Mouse (Mus musculus): ENCODE measurements around the gene 0610030E20Rik. TPM values are rescaled to one million over a fixed set of nuclear protein-coding genes. Genes with fewer than 3 reads are reported as not detected.
A peak's percentile ranks its signal among the peaks of the same experiment; 100 is the strongest.

0610030E20Rik gene
- polyA plus RNA-seq, 1 experiment, result 9.7 TPM

GRCm38 (mm10) chr6:72371571-72371970, 24.5 kb downstream of the 0610030E20Rik start:
- no peak overlapping the region for H3K27ac ChIP-seq (replicated peaks; ENCODE audit: low read depth, low read length)
- H3K4me1 ChIP-seq (ENCODE audit: control insufficient read depth, insufficient read depth, insufficient read length, low read length), result peaks cover 4% of the 10 kb centered on the region; the same call in 1 of the 2 replicates
- no peak overlapping the region for H3K4me3 ChIP-seq (ENCODE audit: insufficient read depth, low read depth, low read length)

GRCm38 (mm10) chr6:72373184-72373583, 26.1 kb downstream of the 0610030E20Rik start:
- H3K4me1 ChIP-seq (ENCODE audit: control insufficient read depth, insufficient read depth, insufficient read length, low read length), result peaks cover 4% of the 10 kb centered on the region; the same call in 1 of the 2 replicates
- H3K4me3 ChIP-seq (ENCODE audit: insufficient read depth, low read depth, low read length), result no peak overlapping the region
- H3K27ac ChIP-seq (replicated peaks; ENCODE audit: low read depth, low read length), result no peak overlapping the region

GRCm38 (mm10) chr6:72374206-72374605, 27.1 kb downstream of the 0610030E20Rik start:
- no peak overlapping the region for H3K27ac ChIP-seq (replicated peaks; ENCODE audit: low read depth, low read length)
- H3K4me1 ChIP-seq (ENCODE audit: control insufficient read depth, insufficient read depth, insufficient read length, low read length), result peaks cover 4% of the 10 kb centered on the region; the same call in 1 of the 2 replicates
- no peak overlapping the region for H3K4me3 ChIP-seq (ENCODE audit: insufficient read depth, low read depth, low read length)

- Histone ChIP-seq H3K27ac (replicated peaks; ENCODE audit: low read depth, low read length) (no peak overlapping the region), H3K4me1 (ENCODE audit: control insufficient read depth, insufficient read depth, insufficient read length, low read length) (peaks cover 7% of the 10 kb centered on the region; the same call in 1 of the 2 replicates), H3K4me3 (ENCODE audit: insufficient read depth, low read depth, low read length) (no peak overlapping the region)
Observed at GRCm38 (mm10) chr6:72374820-72375563, 27.9 kb downstream of the 0610030E20Rik start.

- H3K4me1 ChIP-seq (ENCODE audit: control insufficient read depth, insufficient read depth, insufficient read length, low read length), result peaks cover 3% of the 10 kb centered on the region; the same call in 1 of the 2 replicates
- peak overlapping the region; percentile 35; the same call in 1 of the 2 replicates for H3K27ac ChIP-seq (replicated peaks; ENCODE audit: low read depth, low read length)
- peak overlapping the region; percentile 91 for H3K4me3 ChIP-seq (ENCODE audit: insufficient read depth, low read depth, low read length)
Observed at GRCm38 (mm10) chr6:72378510-72379234, 31.6 kb downstream of the 0610030E20Rik start.

- Histone ChIP-seq H3K27ac (replicated peaks; ENCODE audit: low read depth, low read length) (peak overlapping the region; percentile 82), H3K4me3 (ENCODE audit: insufficient read depth, low read depth, low read length) (peak overlapping the region; percentile 91), H3K4me1 (ENCODE audit: control insufficient read depth, insufficient read depth, insufficient read length, low read length) (peaks cover 3% of the 10 kb centered on the region; the same call in 1 of the 2 replicates)
Observed at GRCm38 (mm10) chr6:72379377-72380130, 32.4 kb downstream of the 0610030E20Rik start.

- Histone ChIP-seq H3K4me1 (ENCODE audit: control insufficient read depth, insufficient read depth, insufficient read length, low read length) (peaks cover 3% of the 10 kb centered on the region; the same call in 1 of the 2 replicates), H3K4me3 (ENCODE audit: insufficient read depth, low read depth, low read length) (peak within 1 kb of the TSS; percentile 91), H3K27ac (replicated peaks; ENCODE audit: low read depth, low read length) (peak within 1 kb of the TSS; percentile 82)
Observed at GRCm38 (mm10) chr6:72380131-72380770, 33.1 kb downstream of the 0610030E20Rik start, which contains the start of gene Vamp5. Gene Vamp5 (minus strand): TSS chr6:72380468.

- no peak overlapping the region for H3K27ac ChIP-seq (replicated peaks; ENCODE audit: low read depth, low read length)
- H3K4me1 ChIP-seq (ENCODE audit: control insufficient read depth, insufficient read depth, insufficient read length, low read length), result peaks cover 3% of the 10 kb centered on the region; the same call in 1 of the 2 replicates
- no peak overlapping the region for H3K4me3 ChIP-seq (ENCODE audit: insufficient read depth, low read depth, low read length)
Observed at GRCm38 (mm10) chr6:72382494-72382893, 35.4 kb downstream of the 0610030E20Rik start.

GRCm38 (mm10) chr6:72383142-72383820, 36.2 kb downstream of the 0610030E20Rik start:
- Histone ChIP-seq H3K27ac (replicated peaks; ENCODE audit: low read depth, low read length) (no peak overlapping the region), H3K4me3 (ENCODE audit: insufficient read depth, low read depth, low read length) (no peak overlapping the region), H3K4me1 (ENCODE audit: control insufficient read depth, insufficient read depth, insufficient read length, low read length) (peaks cover 3% of the 10 kb centered on the region; the same call in 1 of the 2 replicates)

- Histone ChIP-seq H3K4me3 (ENCODE audit: insufficient read depth, low read depth, low read length) (no peak overlapping the region), H3K4me1 (ENCODE audit: control insufficient read depth, insufficient read depth, insufficient read length, low read length) (peaks cover 7% of the 10 kb centered on the region), H3K27ac (replicated peaks; ENCODE audit: low read depth, low read length) (no peak overlapping the region)
Observed at GRCm38 (mm10) chr6:72383952-72384351, 36.8 kb downstream of the 0610030E20Rik start.

GRCm38 (mm10) chr6:72385258-72385657, 38.1 kb downstream of the 0610030E20Rik start:
- no peak overlapping the region for H3K4me3 ChIP-seq (ENCODE audit: insufficient read depth, low read depth, low read length)
- H3K4me1 ChIP-seq (ENCODE audit: control insufficient read depth, insufficient read depth, insufficient read length, low read length), result peaks cover 6% of the 10 kb centered on the region
- no peak overlapping the region for H3K27ac ChIP-seq (replicated peaks; ENCODE audit: low read depth, low read length)

GRCm38 (mm10) chr6:72386561-72386960, 39.4 kb downstream of the 0610030E20Rik start:
- H3K4me3 ChIP-seq (ENCODE audit: insufficient read depth, low read depth, low read length), result no peak overlapping the region
- H3K4me1 ChIP-seq (ENCODE audit: control insufficient read depth, insufficient read depth, insufficient read length, low read length), result peaks cover 6% of the 10 kb centered on the region
- no peak overlapping the region for H3K27ac ChIP-seq (replicated peaks; ENCODE audit: low read depth, low read length)

- Histone ChIP-seq H3K4me3 (ENCODE audit: insufficient read depth, low read depth, low read length) (no peak overlapping the region), H3K27ac (replicated peaks; ENCODE audit: low read depth, low read length) (no peak overlapping the region), H3K4me1 (ENCODE audit: control insufficient read depth, insufficient read depth, insufficient read length, low read length) (peaks cover 6% of the 10 kb centered on the region)
Observed at GRCm38 (mm10) chr6:72387816-72388215, 40.7 kb downstream of the 0610030E20Rik start.

- Histone ChIP-seq H3K4me3 (ENCODE audit: insufficient read depth, low read depth, low read length) (no peak overlapping the region), H3K4me1 (ENCODE audit: control insufficient read depth, insufficient read depth, insufficient read length, low read length) (peaks cover 6% of the 10 kb centered on the region), H3K27ac (replicated peaks; ENCODE audit: low read depth, low read length) (no peak overlapping the region)
Observed at GRCm38 (mm10) chr6:72388266-72388665, 41.1 kb downstream of the 0610030E20Rik start.

All from brown adipose tissue, adult 24 weeks (tissue).